8 mouse cellular contexts compared by ENCODE assay signal in genomic region chr16:4212167-4212962, GRCm38 (mm10). TPM values are rescaled to one million over a fixed set of nuclear protein-coding genes. Genes with fewer than 3 reads are reported as not detected.
DNase-seq lines count a peak whose midpoint lies in the region; ATAC-seq and TF ChIP-seq lines count a peak whose summit lies in the region.

No protein-coding gene starts in this region.

- no peak for ATAC-seq in heart, embryonic 11.5 days (replicated peaks; ENCODE audit: insufficient number of reproducible peaks, low FRiP score, low TSS enrichment)
- no peak for ATAC-seq in heart, embryonic 14.5 days (ENCODE audit: insufficient number of reproducible peaks, insufficient read depth, low FRiP score, low read depth)

- H3K9ac ChIP-seq in heart, embryonic 11.5 days (ENCODE audit: low read depth, low read length): peak overlapping the region; percentile 92
- H3K9ac ChIP-seq in MEL (ENCODE audit: control insufficient read depth, low read depth, low read length, poor library complexity, severe bottlenecking): peak overlapping the region; percentile 65
- H3K9ac ChIP-seq in heart, embryonic 14.5 days (ENCODE audit: low read length): peak overlapping the region; percentile 98

- no peak for DNase-seq in heart, postnatal 14 days
- peak; percentile 90 for DNase-seq in MEL (ENCODE audit: low read depth, low spot score)
- DNase-seq in lung, postnatal 36 days: peak; percentile 9
- no peak for DNase-seq in c-Kit-positive CD71-positive TER-119-positive erythroid progenitor cells, embryonic 14.5 days (ENCODE audit: low spot score)
- DNase-seq in cerebellum, adult 8-10 months: no peak
- DNase-seq in right cerebral cortex, postnatal 4 days: no peak

- peak overlapping the region; percentile 83 for H3K4me2 ChIP-seq in heart, embryonic 11.5 days
- H3K4me2 ChIP-seq in heart, embryonic 14.5 days (ENCODE audit: low read length): peak overlapping the region; percentile 72

- H3K9me3 ChIP-seq in heart, embryonic 11.5 days (replicated peaks; ENCODE audit: control insufficient read depth, low read length): no peaks in the 10 kb centered on the region
- H3K9me3 ChIP-seq in MEL (replicated peaks; ENCODE audit: insufficient read depth, low read length): no peaks in the 10 kb centered on the region
- no peaks in the 10 kb centered on the region for H3K9me3 ChIP-seq in heart, embryonic 14.5 days (ENCODE audit: control insufficient read depth, low read length)

- peak; percentile 58 to 85 for TF ChIP-seq EP300 in MEL (IDR thresholded peaks at IDR 0.05; ENCODE audit: low read depth in 1 of 2, low read length in 2 of 2)

- TF ChIP-seq POLR2A in MEL (IDR thresholded peaks at IDR 0.05; ENCODE audit: control insufficient read depth in 1 of 2, insufficient read depth in 1 of 2, low read depth in 1 of 2, low read length in 2 of 2, poor library complexity in 1 of 2): no peak

- H3K4me3 ChIP-seq in heart, embryonic 11.5 days (ENCODE audit: low read depth, low read length): peak overlapping the region; percentile 94
- peak overlapping the region; percentile 73 to 91 for H3K4me3 ChIP-seq in MEL (ENCODE audit: control insufficient read depth in 1 of 2, insufficient read depth in 1 of 2, low read depth in 2 of 2, low read length in 2 of 2)
- peak overlapping the region; percentile 75 to 96 for H3K4me3 ChIP-seq in heart, embryonic 14.5 days (ENCODE audit: control insufficient read depth in 1 of 2, insufficient read depth in 1 of 2, low read depth in 1 of 2, low read length in 2 of 2)

- peaks cover 15% of the 10 kb centered on the region for H3K4me1 ChIP-seq in heart, embryonic 11.5 days (ENCODE audit: control insufficient read depth, insufficient read depth, low read length)
- H3K4me1 ChIP-seq in MEL (ENCODE audit: control insufficient read depth in 1 of 2, insufficient read depth in 2 of 2, low read length in 2 of 2): peaks cover 4 to 12% of the 10 kb centered on the region in 2 experiments
- H3K4me1 ChIP-seq in heart, embryonic 14.5 days (ENCODE audit: control insufficient read depth in 2 of 2, insufficient read depth in 2 of 2, low read length in 2 of 2): peaks cover 4 to 31% of the 10 kb centered on the region in 2 experiments; a peak in 3 of 4 replicates

- TF ChIP-seq CTCF in MEL (IDR thresholded peaks at IDR 0.05 in 2 of 3, conservative IDR thresholded peaks at IDR 0.05 in 1 of 3; ENCODE audit: control insufficient read depth in 1 of 3, insufficient read depth in 1 of 3, low read depth in 2 of 3, low read length in 3 of 3, poor library complexity in 1 of 3, severe bottlenecking in 1 of 3): no peak

- 0 out of 2 replicates have a peak, but pooled peaks cover 5% of the 10 kb centered on the region for H3K27me3 ChIP-seq in heart, embryonic 11.5 days (ENCODE audit: control insufficient read depth, insufficient read depth, low read length)
- H3K27me3 ChIP-seq in MEL (ENCODE audit: control insufficient read depth in 1 of 2, insufficient read depth in 2 of 2, low read length in 2 of 2): no peaks in the 10 kb centered on the region; a peak in 1 of 4 replicates
- H3K27me3 ChIP-seq in heart, embryonic 14.5 days (ENCODE audit: control insufficient read depth, insufficient read depth, low read length): no peaks in the 10 kb centered on the region; the same call in 1 of the 2 replicates

- H3K36me3 ChIP-seq in heart, embryonic 11.5 days (ENCODE audit: control insufficient read depth, insufficient read depth, low read length): no peaks in the 10 kb centered on the region
- H3K36me3 ChIP-seq in MEL (ENCODE audit: control insufficient read depth in 1 of 2, insufficient read depth in 2 of 2, low read length in 2 of 2): peaks cover 0 to 14% of the 10 kb centered on the region in 2 experiments; a peak in 2 of 4 replicates
- H3K36me3 ChIP-seq in heart, embryonic 14.5 days (ENCODE audit: control insufficient read depth, insufficient read depth, low read length): 0 out of 2 replicates have a peak, but pooled peaks cover 7% of the 10 kb centered on the region

- H3K27ac ChIP-seq in heart, embryonic 11.5 days (ENCODE audit: low read depth, low read length): no peak overlapping the region
- H3K27ac ChIP-seq in MEL (ENCODE audit: control insufficient read depth, low read depth, low read length): no peak overlapping the region
- H3K27ac ChIP-seq in heart, embryonic 14.5 days (replicated peaks in 1 of 2; ENCODE audit: control insufficient read depth in 1 of 2, insufficient read depth in 1 of 2, low read depth in 2 of 2, low read length in 2 of 2): no peak overlapping the region

- TF ChIP-seq RAD21 in MEL (IDR thresholded peaks at IDR 0.05; ENCODE audit: low read depth, low read length): no peak

- peaks cover 19% of the 10 kb centered on the region for H3K79me2 ChIP-seq in MEL (ENCODE audit: control insufficient read depth, insufficient read depth, low read length, poor library complexity)

- intact Hi-C loops in heart, postnatal 14 days (cut with DNase I): loop anchor here (2.0 to 10.0 kb wide), 4 partner anchors 75 to 308 kb away; partner anchors contain the start of genes 1700037C18Rik and Cluap1

- WGBS in heart, embryonic 11.5 days (ENCODE audit: insufficient replicate concordance): 13% methylated on average over 23 of the region's 23 CpGs
- 6% methylated on average over 23 of the region's 23 CpGs for WGBS in heart, embryonic 14.5 days

TF ChIP-seq in MEL, 35 proteins besides CTCF, POLR2A, EP300 and RAD21:
- TF ChIP-seq TBP (IDR thresholded peaks at IDR 0.05; ENCODE audit: low read depth, low read length) (0 out of 2 replicates have a peak, but pooled peaks have one; percentile 43), ZKSCAN1 (IDR thresholded peaks at IDR 0.05; ENCODE audit: low read depth, low read length) (no peak), RCOR1 (IDR thresholded peaks at IDR 0.05; ENCODE audit: low read depth, low read length) (peak; percentile 95), ZMIZ1 (IDR thresholded peaks at IDR 0.05; ENCODE audit: low read depth, low read length) (no peak), HCFC1 (IDR thresholded peaks at IDR 0.05; ENCODE audit: low read depth, low read length) (no peak), ETS1 (IDR thresholded peaks at IDR 0.05; ENCODE audit: low read depth, low read length) (peak; percentile 67), TCF12 (IDR thresholded peaks at IDR 0.05; ENCODE audit: low read depth, low read length) (peak; percentile 80), NRF1 (IDR thresholded peaks at IDR 0.05; ENCODE audit: insufficient read depth, low read depth, low read length, poor library complexity, severe bottlenecking) (no peak), GABPA (IDR thresholded peaks at IDR 0.05; ENCODE audit: low read depth, low read length) (no peak), UBTF (IDR thresholded peaks at IDR 0.05; ENCODE audit: borderline replicate concordance, insufficient read depth, low read depth, low read length) (no peak), NELFE (IDR thresholded peaks at IDR 0.05; ENCODE audit: low read depth, low read length) (no peak), MYB (IDR thresholded peaks at IDR 0.05; ENCODE audit: low read depth, low read length) (no peak), TAL1 (IDR thresholded peaks at IDR 0.05; ENCODE audit: low read length) (peak; percentile 87), POLR2AphosphoS5 (IDR thresholded peaks at IDR 0.05; ENCODE audit: borderline replicate concordance, low read depth, low read length) (no peak), CHD1 (IDR thresholded peaks at IDR 0.05; ENCODE audit: low read depth, low read length) (no peak), MXI1 (IDR thresholded peaks at IDR 0.05; ENCODE audit: low read depth, low read length) (peak; percentile 38), SIN3A (IDR thresholded peaks at IDR 0.05; ENCODE audit: low read length) (peak; percentile 14), SMC3 (IDR thresholded peaks at IDR 0.05; ENCODE audit: low read depth, low read length) (no peak), USF1 (IDR thresholded peaks at IDR 0.05; ENCODE audit: low read depth, low read length) (no peak), MYC (IDR thresholded peaks at IDR 0.05; ENCODE audit: low read depth, low read length) (0 out of 2 replicates have a peak, but pooled peaks have one; percentile 37), E2F4 (IDR thresholded peaks at IDR 0.05; ENCODE audit: borderline replicate concordance, low read depth, low read length) (no peak), CHD2 (IDR thresholded peaks at IDR 0.05; ENCODE audit: low read length) (no peak), MAFK (IDR thresholded peaks at IDR 0.05; ENCODE audit: borderline replicate concordance, low read depth, low read length) (no peak), MAZ (IDR thresholded peaks at IDR 0.05; ENCODE audit: low read depth, low read length) (no peak), ZC3H11A (IDR thresholded peaks at IDR 0.05; ENCODE audit: low read depth, low read length) (no peak), JUND (IDR thresholded peaks at IDR 0.05; ENCODE audit: low read depth, low read length) (no peak), BHLHE40 (IDR thresholded peaks at IDR 0.05; ENCODE audit: borderline replicate concordance, low read depth, low read length) (no peak), MAX (IDR thresholded peaks at IDR 0.05; ENCODE audit: low read length) (no peak), KAT2A (conservative IDR thresholded peaks at IDR 0.05; ENCODE audit: low read depth, low read length) (no peak), ELF1 (IDR thresholded peaks at IDR 0.05; ENCODE audit: low read depth, low read length) (peak; percentile 45; the same call in 1 of the 2 replicates), POLR2AphosphoS2 (IDR thresholded peaks at IDR 0.05; ENCODE audit: low read length) (no peak), GATA1 (IDR thresholded peaks at IDR 0.05; ENCODE audit: low read depth, low read length) (peak; percentile 80), ZNF384 (IDR thresholded peaks at IDR 0.05; ENCODE audit: low read depth, low read length) (0 out of 2 replicates have a peak, but pooled peaks have one; percentile 25), USF2 (IDR thresholded peaks at IDR 0.05; ENCODE audit: borderline replicate concordance in 1 of 2, insufficient read depth in 1 of 2, low read depth in 1 of 2, low read length in 2 of 2) (no peak), MEF2A (IDR thresholded peaks at IDR 0.05; ENCODE audit: extremely low read depth, insufficient replicate concordance, low read depth, low read length, poor library complexity, severe bottlenecking) (no peak)
TF ChIP-seq in MEL: peak in this region for 11.

RNA-seq across cellular contexts. Expression of gene Crebbp, which starts 1.4 kb away (rescaled TPM):
- 20.5 and 27.9 TPM in 2 replicates for polyA plus RNA-seq in heart, embryonic 11.5 days (2014; fragmentation: Nextera tagmentation; extraction: Ambion mirVana)
- total RNA-seq in heart, postnatal 14 days (2021): 10 to 100 TPM; 43.6 to 51.8 TPM
- total RNA-seq in MEL (2012; rRNA removed): 4.7 and 7.3 TPM in 2 replicates
- 100 to 1,000 TPM in 1 of 2 experiments, 1 to 10 TPM in 1; 7.0 to 145 TPM for polyA plus RNA-seq in MEL (2012; ENCODE audit: insufficient read depth in 1 of 2, insufficient read length in 2 of 2, low read depth in 1 of 2, low replicate concordance in 2 of 2, missing spikeins in 1 of 2)
- polyA plus RNA-seq in heart, embryonic 14.5 days (2014; fragmentation: Nextera tagmentation; extraction: Ambion mirVana): 24.8 and 30.2 TPM in 2 replicates

Comparison
In these comparisons a context has a peak if more than half of its experiments do, and no peak if none do; other contexts are left out.
1. DNase-seq: peak in MEL (single experiment) and lung, postnatal 36 days (single experiment); none in heart, postnatal 14 days (0 of 2), c-Kit-positive CD71-positive TER-119-positive erythroid progenitor cells, embryonic 14.5 days (single experiment), cerebellum, adult 8-10 months (single experiment) and right cerebral cortex, postnatal 4 days (single experiment).
2. Peak in every context shown above with its lines, with median percentiles within 50 percentile points of each other: H3K4me3 ChIP-seq and H3K9ac ChIP-seq.